Mouse (Mus musculus): Measurements from ENCODE around the gene Gm17190. TPM values are rescaled to one million over a fixed set of nuclear protein-coding genes. Genes with fewer than 3 reads are reported as not detected.
"Not testable (repeated sequence)": the region's sequence is repeated elsewhere in the genome, so short reads cannot be mapped to it uniquely, and the experiment has no call there.

Gene Gm17190
- polyA plus RNA-seq (2015; fragmentation: Nextera tagmentation; extraction: Ambion mirVana), result not detected in 2 replicates

DNA sequence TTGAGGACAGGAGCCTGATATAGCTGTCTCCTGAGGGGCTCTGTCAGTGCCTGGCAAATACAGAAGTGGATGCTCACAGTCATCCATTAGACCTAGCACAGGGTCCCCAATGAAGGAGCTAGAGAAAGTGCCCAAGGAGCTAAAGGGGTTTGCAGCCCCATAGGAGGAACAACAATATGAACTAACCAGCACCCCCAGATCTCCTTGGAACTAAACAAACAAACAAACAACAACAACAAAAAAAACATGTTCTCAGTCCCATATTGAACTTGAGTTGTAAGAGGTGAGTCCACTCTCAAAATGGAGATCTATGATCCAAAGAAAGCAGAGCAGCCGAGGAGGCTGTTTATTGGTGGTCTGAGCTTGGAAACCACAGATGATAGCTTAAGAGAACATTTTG lies at the start of gene Gm17190:
Gm17190 (plus strand) TSS at position 301 of the 400 bp plus-strand sequence.
- DNase-seq (ENCODE audit: low spot score), result not testable (repeated sequence)

DNA sequence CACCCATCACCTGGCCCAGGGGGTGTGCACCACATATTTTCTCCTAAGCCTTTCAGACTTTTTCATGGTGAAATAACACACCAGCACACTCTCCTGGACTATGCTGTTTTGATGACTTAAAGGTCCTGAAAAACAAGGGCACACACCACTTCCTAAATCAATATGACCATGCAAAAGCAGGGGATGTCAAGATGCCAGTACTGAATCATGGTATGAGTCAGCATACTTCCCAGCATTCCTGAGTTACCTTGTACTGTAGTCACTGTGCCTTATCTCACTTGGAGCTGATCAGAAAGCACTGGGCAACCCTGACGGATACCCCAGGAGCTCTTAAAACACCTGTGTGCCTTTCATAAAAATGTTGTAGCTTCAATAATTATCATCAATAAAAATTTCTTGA lies 42.3 kb upstream of the Gm17190 start:
- no peak for DNase-seq (ENCODE audit: low spot score)

DNA sequence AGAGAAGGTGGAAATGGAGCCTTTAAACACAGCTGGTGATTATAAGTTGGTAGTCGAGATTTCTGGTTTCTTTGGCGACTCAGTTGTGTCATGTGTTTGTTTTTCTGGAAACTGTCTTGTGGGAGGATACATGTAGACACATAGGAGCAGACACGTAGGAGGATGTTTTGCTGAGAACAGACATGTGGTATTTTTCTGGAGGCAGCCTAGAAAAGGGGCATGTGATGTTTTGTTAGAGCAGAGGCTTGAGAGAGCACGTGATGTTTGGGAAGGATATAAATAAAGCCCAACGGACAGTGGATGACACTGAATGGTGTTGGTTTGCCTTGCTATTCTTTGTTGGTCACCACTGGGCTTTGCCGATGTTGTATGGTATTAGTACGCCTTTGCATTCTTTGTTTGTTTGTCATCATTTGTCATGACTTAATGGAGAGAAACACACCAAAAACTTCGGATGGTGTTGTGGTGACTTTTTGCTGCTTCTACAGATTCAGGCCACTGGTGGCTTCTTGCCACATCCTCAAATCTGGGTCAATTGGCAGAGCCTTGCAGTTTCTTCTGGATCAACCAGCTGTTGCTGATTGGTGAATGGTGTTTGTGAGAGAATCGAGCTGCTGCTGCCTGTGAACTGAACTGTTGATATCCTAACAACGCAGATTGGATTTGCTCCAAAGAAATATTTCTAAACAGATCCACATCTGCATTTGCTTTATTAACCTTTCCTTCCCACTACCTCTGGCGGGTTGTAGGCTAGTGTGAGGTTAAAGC lies 41.4 kb upstream of the Gm17190 start:
- DNase-seq (ENCODE audit: low spot score), result no peak

DNA sequence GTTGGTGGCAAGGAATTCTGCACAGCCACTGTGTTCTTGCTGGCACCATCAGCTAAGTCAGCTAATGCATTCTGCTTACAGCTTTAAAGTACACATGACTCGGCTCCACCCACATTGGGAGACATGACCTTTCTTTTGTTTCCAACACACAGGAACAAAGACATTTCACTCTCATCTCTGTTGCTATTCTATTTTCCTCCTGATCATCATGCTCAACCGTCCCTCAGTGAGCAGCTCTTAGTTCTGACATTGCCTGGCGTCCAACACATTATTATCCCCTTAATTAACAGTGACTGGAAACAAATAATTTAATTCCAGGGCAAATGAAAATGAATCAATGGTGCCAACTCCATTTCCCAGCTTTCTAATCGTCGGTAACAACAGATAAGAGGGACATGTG lies 36.5 kb upstream of the Gm17190 start:
- no peak for DNase-seq (ENCODE audit: low spot score)

DNA sequence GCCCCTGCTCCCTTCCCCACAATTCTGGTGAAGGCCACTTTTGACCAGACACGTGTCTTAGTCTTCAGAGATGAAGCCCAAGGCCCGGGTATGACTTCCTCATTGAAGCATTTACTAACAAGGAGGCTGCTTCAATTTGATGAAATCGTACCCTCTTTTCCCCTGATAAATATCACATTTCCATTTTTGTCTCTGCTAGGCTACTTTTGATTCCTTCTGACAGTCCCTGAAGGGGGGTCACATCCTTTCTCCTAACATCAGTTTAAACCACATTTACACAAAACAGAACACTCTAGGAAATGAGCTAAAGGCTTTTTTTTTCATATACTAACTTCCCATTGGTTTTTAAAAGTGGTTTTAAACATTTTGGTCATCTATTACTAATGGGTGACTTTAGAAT lies 29.1 kb upstream of the Gm17190 start:
- DNase-seq (ENCODE audit: low spot score), result no peak

DNA sequence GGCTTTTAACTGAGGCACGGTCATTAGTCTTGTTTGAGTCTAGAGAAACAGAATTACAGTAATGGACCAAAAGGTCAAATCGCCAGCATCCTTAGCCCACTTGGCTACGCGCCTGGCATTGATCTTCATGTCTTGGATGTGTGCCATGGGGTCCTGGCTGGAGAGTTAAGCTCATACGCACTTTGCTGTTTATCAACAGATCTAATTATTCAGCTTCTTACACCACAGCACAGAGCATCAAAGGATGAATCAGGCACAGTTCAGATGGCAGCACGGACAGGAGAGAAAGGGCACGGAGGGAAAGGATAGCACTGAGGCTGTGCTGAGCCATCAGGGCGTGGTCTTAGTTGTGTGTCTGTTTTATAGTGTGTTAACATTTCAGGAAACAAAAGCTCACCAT lies 8.3 kb upstream of the Gm17190 start:
- DNase-seq (ENCODE audit: low spot score), result no peak

DNA sequence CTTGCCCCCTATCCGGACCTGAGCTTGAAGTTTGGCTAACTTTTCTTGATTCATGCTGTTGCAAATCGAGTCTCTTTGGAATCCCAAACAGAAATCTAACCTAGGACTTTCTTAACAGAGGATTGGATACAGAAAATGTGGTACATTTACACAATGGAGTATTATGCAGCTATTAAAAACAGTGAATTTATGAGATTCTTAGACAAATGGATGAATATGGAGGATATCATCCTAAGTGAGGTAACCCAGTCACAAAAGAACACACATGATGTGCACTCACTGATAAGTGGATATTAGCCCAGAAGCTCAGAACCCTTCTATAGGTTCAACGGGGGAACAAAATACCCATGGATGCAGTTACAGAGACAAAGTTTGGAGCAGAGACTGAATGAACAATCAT lies 578 bp upstream of the Gm17190 start, which contains the start of gene Gm20075:
Gm20075 (minus strand) TSS at position 101 of the 400 bp plus-strand sequence.
- not testable (repeated sequence) for DNase-seq (ENCODE audit: low spot score)

DNA sequence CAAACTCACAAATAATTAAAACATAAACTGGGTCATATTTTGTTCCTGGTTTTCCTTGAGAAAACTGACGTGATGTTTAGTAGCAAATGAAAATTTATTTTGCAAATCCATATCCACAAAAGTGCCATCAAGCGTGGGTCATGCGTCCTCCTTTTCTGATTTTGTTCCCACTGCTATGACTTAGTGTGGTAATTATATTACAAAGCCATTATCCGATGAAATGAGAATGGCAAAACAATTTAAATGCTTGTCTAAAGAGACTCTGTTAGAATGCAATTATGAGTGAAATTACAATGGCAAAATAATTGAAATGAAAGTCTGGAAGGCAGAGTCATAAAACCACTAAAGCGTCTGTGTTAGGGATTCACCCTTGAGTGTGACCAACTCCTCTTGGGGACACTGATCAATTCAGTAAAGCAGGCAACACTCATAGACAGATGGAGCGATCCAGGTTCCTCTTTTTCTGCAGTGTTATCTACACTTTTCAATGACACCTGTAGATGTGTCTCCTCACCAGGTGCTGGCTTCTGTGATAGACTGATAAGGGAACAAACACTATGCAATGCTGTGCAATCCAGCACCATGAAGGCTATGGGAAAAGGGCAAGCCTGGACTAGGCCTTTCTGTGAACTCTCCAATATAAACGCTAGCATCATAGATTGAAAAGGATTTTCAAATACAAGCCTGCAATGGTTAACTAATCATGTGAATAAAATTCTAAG lies 3.9 kb downstream of the Gm17190 start:
- no peak for DNase-seq (ENCODE audit: low spot score)

DNA sequence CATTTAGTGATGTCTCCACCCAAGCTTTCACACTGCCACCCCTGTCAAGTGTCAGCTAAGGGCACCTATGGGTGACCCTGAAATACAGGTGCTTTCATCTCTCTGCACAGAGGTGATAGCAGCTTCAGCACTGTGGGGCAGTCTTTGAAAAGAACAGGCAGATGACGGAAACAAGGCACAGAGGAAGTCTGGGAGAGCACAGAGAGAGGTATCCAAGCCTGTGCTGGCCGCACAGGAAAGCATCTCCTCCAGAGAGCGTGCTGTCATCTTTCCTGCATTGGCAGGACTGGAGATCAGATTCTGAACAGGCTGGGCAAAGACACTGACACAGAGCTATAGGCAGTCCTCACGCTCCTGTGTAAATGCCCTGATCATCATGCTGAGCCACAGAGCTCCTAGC lies 9.1 kb downstream of the Gm17190 start:
- DNase-seq (ENCODE audit: low spot score), result no peak

DNA sequence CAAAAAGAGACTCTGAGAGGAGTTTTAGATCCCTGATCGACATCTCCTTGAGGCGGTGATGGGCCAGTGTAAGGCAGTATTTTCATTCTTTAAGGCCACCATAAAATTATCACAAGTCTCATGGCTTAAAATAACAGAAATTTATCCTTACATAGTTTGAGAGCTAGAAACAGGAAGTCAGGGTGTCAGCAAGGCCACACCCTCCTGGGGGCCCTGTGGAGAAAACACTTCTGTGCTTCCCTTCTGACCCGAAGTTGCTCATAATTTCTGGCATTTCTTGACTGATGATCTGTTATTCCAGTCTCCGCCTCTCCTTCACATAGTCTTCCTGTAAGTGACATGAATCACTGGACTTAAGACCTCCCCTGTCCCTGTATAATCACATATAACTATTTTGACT lies 24.5 kb downstream of the Gm17190 start:
- no peak for DNase-seq (ENCODE audit: low spot score)

DNA sequence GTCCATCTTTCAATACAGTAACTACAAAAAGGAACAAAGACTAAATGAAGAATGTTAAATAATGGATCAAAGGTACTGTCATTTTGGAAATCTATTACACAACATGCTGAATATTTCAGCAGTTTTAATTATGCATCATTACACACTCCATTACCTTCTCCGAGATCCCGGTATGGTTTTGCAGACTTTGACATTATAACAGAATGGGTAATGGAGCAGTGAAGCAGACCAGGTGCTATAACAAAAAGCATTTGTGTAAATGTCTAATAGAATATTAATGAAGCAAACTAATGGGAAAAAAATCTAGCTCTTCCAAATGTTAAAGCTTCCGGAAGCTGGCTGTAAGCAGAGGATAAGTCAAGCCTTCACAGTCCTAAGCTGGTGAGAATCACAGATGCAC lies 28.9 kb downstream of the Gm17190 start:
- DNase-seq (ENCODE audit: low spot score), result no peak

DNA sequence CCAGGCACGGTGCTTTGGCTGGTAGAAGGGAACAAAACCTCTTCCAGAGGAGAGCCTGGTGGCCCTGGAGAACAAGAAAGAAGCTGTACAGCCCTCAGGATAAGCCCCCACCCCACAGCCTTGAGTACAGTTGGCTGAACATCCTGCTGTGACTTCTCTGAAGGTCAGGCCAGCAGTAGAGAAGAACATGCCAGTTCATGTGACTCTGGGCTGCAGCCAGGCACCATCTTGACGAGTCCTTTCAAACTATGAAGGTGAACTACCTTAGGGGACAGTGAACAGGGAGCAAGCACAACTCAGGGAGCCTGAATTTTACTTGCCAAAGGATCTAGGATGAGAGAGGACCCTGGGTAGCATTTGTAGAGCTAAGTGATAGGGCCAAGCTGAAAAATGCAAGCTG lies 30.9 kb downstream of the Gm17190 start:
- DNase-seq (ENCODE audit: low spot score), result no peak

DNA sequence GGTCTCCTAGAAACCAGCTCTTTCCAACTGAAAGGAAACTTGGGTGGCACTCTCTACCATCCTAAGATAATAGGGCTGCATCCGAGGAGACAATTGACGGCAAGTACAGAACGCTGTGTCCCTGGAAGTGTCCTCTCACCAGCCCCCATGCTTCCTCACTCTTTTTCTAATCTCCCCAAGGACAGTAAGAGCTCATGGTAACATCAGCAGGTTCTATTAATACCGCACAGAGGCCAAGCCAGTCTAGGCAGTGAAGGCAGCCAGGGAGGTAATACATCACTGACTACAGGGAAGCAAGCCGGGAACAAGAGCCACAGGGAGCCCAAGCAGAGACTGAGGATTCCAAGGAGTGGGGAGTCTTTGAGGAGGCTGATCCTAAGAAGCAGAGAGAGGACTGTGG lies 43.2 kb downstream of the Gm17190 start:
- no peak for DNase-seq (ENCODE audit: low spot score)

DNA sequence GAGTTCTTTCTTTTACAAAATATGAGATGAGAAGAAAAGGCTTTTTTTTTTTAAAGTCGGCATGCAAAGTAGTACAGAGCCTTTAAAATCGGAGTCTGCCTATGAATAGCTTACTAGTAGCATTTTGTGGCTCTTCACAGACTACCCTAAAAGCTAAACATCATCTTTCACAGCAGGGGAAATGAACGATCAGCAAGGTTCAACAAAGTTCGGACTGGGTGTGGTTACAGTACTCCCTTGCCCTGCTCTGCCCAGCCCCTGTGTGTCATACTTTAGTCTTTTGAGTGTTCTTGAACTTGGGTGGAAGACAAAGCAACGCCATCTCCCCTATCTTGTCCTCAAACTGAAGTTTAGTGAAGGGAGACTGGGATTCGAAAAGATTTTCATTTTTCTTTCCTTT lies 44.8 kb downstream of the Gm17190 start:
- DNase-seq (ENCODE audit: low spot score), result no peak

DNA sequence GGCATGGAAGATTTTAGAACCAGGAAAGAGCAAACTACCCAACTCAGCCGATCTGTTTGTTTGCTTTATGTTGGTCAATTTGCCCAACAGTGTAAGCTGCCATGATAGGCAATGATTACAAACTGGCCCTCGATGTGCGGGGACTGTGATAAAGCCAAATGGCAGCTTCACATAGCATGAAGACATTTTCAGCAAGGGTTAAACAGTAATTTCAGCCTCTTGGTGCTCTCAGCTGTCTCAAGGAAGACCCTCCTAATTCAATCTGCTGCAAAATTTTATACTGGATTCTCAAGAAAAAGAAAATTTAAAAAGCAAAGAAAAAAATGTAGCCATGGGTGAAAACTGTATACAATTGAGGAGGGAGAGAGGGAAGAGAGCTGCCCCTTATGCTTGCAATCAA lies 47.2 kb downstream of the Gm17190 start:
- DNase-seq (ENCODE audit: low spot score), result no peak

DNA sequence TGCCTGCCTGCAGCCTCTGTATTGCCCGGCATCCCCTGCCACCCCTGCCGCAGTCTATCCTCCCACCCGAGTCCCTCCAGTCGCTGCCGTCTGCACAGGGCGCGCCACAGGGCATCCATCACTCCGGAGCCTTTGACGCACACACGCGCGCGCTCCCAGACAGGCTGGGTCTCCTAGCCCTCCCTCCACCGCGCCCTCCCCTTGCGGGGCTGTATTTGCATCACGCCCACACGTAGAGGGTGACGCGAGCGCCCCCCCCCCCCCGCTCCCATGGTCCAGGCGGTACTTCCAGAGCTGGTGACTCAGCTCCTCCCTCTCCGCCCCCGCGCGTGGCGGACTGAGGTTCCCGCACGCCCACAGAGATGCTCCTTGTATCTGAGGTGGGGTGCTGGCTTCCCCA lies 49.2 kb downstream of the Gm17190 start:
- DNase-seq (ENCODE audit: low spot score), result no peak

DNA sequence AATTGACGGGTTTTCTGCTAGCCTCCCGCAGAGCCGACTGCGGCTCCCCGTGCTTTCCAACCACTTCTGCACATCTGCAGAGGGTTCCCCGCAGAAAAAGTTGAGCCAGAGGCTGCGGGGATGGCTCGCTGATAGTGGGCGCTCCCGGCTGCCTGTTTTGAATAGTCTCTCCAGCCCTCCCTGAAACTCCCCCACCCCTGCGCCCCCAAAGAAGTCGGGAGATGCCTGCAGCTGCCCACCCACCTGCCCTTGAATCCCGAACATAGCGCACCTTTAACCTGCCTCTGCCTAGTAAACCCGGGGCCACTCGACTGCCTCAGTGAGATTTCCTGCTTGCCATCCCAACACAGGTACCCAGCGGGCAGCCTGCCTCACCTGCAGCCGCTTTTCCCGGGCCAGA lies 50.1 kb downstream of the Gm17190 start:
- DNase-seq (ENCODE audit: low spot score), result no peak

DNA sequence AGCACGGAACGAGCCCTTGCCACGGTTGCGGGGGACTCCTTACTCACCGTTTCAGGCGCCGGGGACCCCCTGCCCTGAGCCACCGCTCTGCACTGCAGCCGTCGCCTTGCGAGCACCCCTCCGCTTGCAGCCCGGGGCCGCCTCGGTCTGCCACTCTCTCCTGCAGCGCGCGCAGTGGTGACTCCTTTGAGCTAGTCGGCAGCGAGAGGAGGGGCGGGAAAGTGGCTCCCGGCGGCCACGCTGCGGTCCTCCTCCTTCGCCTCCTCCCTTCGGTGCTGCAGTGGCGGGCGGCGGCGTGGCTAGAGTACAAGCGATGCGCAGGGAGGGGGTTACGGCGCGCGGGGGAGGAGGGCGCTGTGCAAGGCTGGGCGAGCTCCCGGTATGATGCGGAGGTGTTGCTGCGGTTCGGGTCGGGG lies 50.6 kb downstream of the Gm17190 start, which contains the start of gene Sv2c:
Sv2c (minus strand) TSS at position 177 of the 416 bp plus-strand sequence.
- DNase-seq (ENCODE audit: low spot score), result no peak
